Mouse (Mus musculus) neutrophil, adult 5-6 weeks (primary cell): ENCODE results near the gene Ppcs. TPM values are rescaled to one million over a fixed set of nuclear protein-coding genes. Genes with fewer than 3 reads are reported as not detected.

Experiments used
- ATAC-seq: fragments of 151-379, 151-347 bp; 2 replicates; pipeline ENCODE4 v1.8.0; 2017; ENCODE audit warnings: mild to moderate bottlenecking, moderate TSS enrichment; ENCODE audit not compliant: insufficient number of reproducible peaks, poor library complexity, low FRiP score, severe bottlenecking; ENCODE audit errors: extremely low read depth
- total RNA-seq: library from RNA; stranded (forward); fragments of 200-1000 nt; gene quantifications from 2 replicates; pipeline ENCODE4 v1.2.3, GENCODE M21; 2017

The Ppcs gene
- 13.9 and 14.1 TPM in 2 replicates for total RNA-seq

- ATAC-seq = peak; percentile 84
Observed at GRCm38 (mm10) chr4:119422294-119422964, at the start of gene Ppcs, which contains the start of gene Zmynd12. Gene Ppcs (minus strand): TSS chr4:119422420. Gene Zmynd12 (plus strand): TSS chr4:119422814.

GRCm38 (mm10) chr4:119467720-119468380 lies 45.6 kb upstream of the Ppcs start:
- no peak for ATAC-seq

- ATAC-seq = no peak
Observed at GRCm38 (mm10) chr4:119465841-119466240, 43.6 kb upstream of the Ppcs start.

- ATAC-seq = peak; percentile 86
Observed at GRCm38 (mm10) chr4:119463756-119464419, 41.7 kb upstream of the Ppcs start.

GRCm38 (mm10) chr4:119462858-119463755 lies 40.9 kb upstream of the Ppcs start:
- ATAC-seq = no peak

GRCm38 (mm10) chr4:119462457-119462856 lies 40.2 kb upstream of the Ppcs start:
- ATAC-seq = no peak

- ATAC-seq = no peak
Observed at GRCm38 (mm10) chr4:119460728-119461141, 38.5 kb upstream of the Ppcs start.

- no peak for ATAC-seq
Observed at GRCm38 (mm10) chr4:119460296-119460695, 38.1 kb upstream of the Ppcs start.

GRCm38 (mm10) chr4:119453533-119453932 lies 31.3 kb upstream of the Ppcs start:
- ATAC-seq = no peak

- no peak for ATAC-seq
Observed at GRCm38 (mm10) chr4:119453128-119453527, 30.9 kb upstream of the Ppcs start.

- ATAC-seq = no peak
Observed at GRCm38 (mm10) chr4:119450436-119450835, 28.2 kb upstream of the Ppcs start.

- ATAC-seq = no peak
Observed at GRCm38 (mm10) chr4:119447786-119448185, 25.6 kb upstream of the Ppcs start.

GRCm38 (mm10) chr4:119447261-119447660 lies 25.0 kb upstream of the Ppcs start:
- no peak for ATAC-seq

GRCm38 (mm10) chr4:119442539-119442938 lies 20.3 kb upstream of the Ppcs start:
- ATAC-seq = no peak

- ATAC-seq = no peak
Observed at GRCm38 (mm10) chr4:119441836-119442235, 19.6 kb upstream of the Ppcs start.

GRCm38 (mm10) chr4:119437936-119438335 lies 15.7 kb upstream of the Ppcs start:
- ATAC-seq = no peak

GRCm38 (mm10) chr4:119430678-119431077 lies 8.5 kb upstream of the Ppcs start:
- ATAC-seq = peak; percentile 56; the same call in 1 of the 2 replicates

GRCm38 (mm10) chr4:119427680-119428079 lies 5.5 kb upstream of the Ppcs start:
- no peak for ATAC-seq

GRCm38 (mm10) chr4:119425601-119426000 lies 3.4 kb upstream of the Ppcs start:
- ATAC-seq = no peak
